Mouse (Mus musculus): Measurements from ENCODE around the gene Cep170b. TPM values are rescaled to one million over a fixed set of nuclear protein-coding genes. Genes with fewer than 3 reads are reported as not detected.
A peak's percentile ranks its signal among the peaks of the same experiment; 100 is the strongest.

The Cep170b gene
- polyA plus RNA-seq, 1 experiment from 2014 or later = 25.0 TPM

DNA sequence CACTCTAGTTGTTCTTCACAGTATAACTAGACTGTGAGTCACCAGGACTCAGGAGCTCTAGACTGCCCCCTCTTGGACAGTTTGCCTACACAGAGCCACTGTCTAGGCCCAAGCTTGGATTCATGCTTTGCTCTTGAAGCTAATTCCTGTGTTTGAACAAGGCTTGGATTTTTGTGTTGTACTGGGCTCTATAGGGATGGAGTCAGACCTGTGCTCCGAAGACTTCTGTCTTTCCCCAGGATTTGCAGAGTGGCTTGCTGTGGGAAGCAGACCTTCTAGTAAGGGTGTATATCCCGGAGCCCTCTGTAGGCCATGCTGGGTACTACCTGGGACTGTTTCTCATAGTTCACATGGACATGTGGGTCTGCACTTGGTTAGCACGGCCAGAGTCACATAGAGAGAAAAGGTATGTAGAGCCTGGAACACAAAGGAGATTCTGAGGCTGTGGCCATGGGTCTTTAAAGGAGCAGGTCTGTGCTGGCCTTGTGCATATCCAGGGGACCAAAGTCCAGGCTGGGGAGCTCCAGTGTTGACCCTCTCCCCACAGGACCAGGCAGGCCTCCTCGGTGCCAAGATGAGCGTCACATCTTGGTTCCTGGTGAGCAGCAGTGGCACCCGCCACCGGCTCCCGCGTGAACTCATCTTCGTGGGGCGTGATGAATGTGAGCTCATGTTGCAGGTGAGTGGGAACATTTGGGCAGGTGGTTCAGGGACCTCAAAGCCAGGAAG, 4.0 kb downstream of the Cep170b start:
- no peak overlapping the region for H3K4me3 ChIP-seq (replicated peaks)
- 0 out of 2 replicates have a peak overlapping the region, but pooled peaks have one; percentile 81 for H3K4me2 ChIP-seq (replicated peaks)
- ATAC-seq (ENCODE audit: insufficient number of reproducible peaks, low FRiP score, low TSS enrichment, low read depth) = no peak
- H3K27me3 ChIP-seq = no peaks in the 10 kb centered on the region
- H3K36me3 ChIP-seq = 0 out of 2 replicates have a peak, but pooled peaks cover 6% of the 10 kb centered on the region
- no peak overlapping the region for H3K9ac ChIP-seq
- H3K4me1 ChIP-seq = peaks cover 38% of the 10 kb centered on the region
- 75% methylated on average over 11 of the region's 11 CpGs for WGBS
- no peak overlapping the region for H3K27ac ChIP-seq (replicated peaks)
- no peaks in the 10 kb centered on the region for H3K9me3 ChIP-seq (replicated peaks)

DNA sequence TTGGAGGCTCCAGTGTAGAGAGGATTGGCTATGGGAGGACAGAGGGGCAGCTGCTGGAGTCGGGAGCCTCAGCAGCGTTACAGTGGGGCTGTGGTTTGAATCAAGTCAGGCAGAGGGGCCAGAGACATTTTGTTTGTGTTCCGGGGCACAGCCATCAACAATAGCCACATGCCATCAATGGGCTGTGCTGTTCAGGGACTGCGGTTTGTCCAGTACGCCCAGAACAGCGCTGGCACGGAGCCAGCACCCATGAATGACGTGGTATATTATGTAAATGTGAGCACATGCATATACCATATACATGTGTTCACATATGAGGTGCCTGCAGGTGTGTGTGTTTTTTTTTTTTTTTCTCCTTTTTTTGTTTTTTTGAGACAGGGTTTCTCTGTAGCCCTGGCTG, 7.5 kb downstream of the Cep170b start:
- Histone ChIP-seq H3K36me3 (peaks cover 36% of the 10 kb centered on the region), H3K4me2 (replicated peaks) (no peak overlapping the region), H3K9ac (no peak overlapping the region), H3K27ac (replicated peaks) (no peak overlapping the region), H3K27me3 (no peaks in the 10 kb centered on the region), H3K4me3 (replicated peaks) (no peak overlapping the region), H3K9me3 (replicated peaks) (no peaks in the 10 kb centered on the region), H3K4me1 (peaks cover 27% of the 10 kb centered on the region)
- 66% methylated on average over 8 of the region's 8 CpGs for WGBS
- no peak for ATAC-seq (ENCODE audit: insufficient number of reproducible peaks, low FRiP score, low TSS enrichment, low read depth)

DNA sequence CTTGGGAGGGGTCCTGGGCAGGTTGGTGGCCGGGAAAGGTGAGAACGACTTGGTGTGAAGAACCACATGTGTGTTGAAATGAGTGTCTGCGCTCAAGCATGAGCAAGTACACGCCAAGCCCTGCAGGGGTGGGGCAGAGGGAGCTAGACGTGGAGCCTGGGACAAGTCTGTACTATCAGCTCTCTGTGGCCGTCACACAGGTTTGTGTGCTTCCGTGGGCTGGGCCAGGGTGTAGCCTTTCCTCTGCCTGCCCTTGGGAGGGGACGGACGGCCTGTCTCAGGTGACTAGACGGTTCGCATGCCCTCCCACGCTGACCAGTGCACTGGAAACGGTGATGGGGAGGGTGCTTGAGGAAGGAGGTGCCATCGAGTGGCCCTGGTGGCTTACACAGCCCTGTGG, 10.6 kb downstream of the Cep170b start:
- Histone ChIP-seq H3K27me3 (no peaks in the 10 kb centered on the region), H3K4me1 (peaks cover 3% of the 10 kb centered on the region; the same call in 1 of the 2 replicates), H3K4me3 (replicated peaks) (no peak overlapping the region), H3K9ac (no peak overlapping the region), H3K4me2 (replicated peaks) (no peak overlapping the region), H3K9me3 (replicated peaks) (no peaks in the 10 kb centered on the region), H3K36me3 (peaks cover 66% of the 10 kb centered on the region), H3K27ac (replicated peaks) (0 out of 2 replicates have a peak overlapping the region, but pooled peaks have one; percentile 28)
- WGBS = 75% methylated on average over 14 of the region's 14 CpGs
- no peak for ATAC-seq (ENCODE audit: insufficient number of reproducible peaks, low FRiP score, low TSS enrichment, low read depth)

DNA sequence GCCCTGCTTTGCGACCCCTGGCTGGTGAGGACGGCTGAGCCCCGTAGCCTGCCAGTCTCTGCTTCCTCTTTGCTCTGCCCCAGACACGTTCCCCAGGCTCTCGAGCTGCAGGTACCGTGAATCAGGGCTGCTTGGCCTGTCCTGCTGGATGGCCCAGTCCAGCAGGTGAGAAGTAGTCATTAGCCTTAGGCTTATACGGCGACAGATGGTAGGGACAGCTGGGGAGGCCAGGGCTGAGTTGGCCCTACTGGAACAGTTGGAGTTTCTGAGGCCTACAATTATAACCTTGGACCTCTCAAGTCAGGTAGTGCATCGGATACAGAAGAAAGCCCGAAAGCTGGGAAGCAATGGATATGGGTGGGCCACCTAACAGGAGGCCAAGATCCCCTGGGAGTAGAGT, 12.3 kb downstream of the Cep170b start:
- H3K4me1 ChIP-seq = peaks cover 3% of the 10 kb centered on the region; the same call in 1 of the 2 replicates
- 77% methylated on average over 10 of the region's 10 CpGs for WGBS
- no peak overlapping the region for H3K4me2 ChIP-seq (replicated peaks)
- no peak overlapping the region for H3K9ac ChIP-seq
- H3K27me3 ChIP-seq = no peaks in the 10 kb centered on the region
- ATAC-seq (ENCODE audit: insufficient number of reproducible peaks, low FRiP score, low TSS enrichment, low read depth) = no peak
- no peaks in the 10 kb centered on the region for H3K9me3 ChIP-seq (replicated peaks)
- H3K36me3 ChIP-seq = peaks cover 81% of the 10 kb centered on the region
- H3K4me3 ChIP-seq (replicated peaks) = no peak overlapping the region
- no peak overlapping the region for H3K27ac ChIP-seq (replicated peaks)

DNA sequence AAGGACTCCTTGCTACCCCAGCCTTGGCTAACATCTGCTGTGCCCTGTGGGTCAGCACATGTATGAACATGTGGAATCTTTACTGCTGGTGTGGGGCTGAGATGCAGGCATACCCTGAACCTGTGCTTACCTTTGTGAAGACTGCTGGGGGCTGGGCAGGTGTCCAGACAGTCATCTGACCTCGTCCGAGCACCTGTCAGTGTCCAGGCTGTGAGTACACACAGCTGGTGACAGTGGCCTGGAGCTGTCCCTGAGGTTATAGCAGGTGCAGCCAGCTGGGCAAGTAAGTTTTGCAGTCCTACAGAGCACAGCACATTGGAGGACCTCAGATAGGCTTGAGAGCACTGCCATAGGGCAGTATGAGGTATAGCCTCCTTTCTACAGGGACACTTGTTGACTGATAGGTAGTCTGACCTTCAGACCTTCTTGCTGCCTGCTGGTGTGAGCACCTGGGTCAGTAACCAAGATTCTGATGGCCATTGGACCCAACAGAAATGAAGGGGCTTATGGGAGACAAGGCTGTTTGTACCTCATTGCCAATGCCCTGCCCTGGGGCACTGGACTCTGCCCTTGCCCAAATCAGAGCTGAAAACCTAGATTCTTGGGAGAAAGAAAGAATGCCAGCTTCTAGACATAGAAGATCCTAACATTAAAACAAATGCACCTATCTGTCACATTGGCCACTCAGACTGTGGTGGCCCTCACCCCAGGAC, 14.0 kb downstream of the Cep170b start:
- H3K36me3 ChIP-seq = peaks cover 94% of the 10 kb centered on the region
- no peak overlapping the region for H3K27ac ChIP-seq (replicated peaks)

GRCm38 (mm10) chr12:112734881-112735655, 14.8 kb downstream of the Cep170b start:
- H3K27ac ChIP-seq (replicated peaks) = no peak overlapping the region
- peaks cover 3% of the 10 kb centered on the region; the same call in 1 of the 2 replicates for H3K4me1 ChIP-seq
- H3K36me3 ChIP-seq = peaks cover 98% of the 10 kb centered on the region
- 86% methylated on average over 19 of the region's 19 CpGs for WGBS
- no peak overlapping the region for H3K4me3 ChIP-seq (replicated peaks)
- ATAC-seq (ENCODE audit: insufficient number of reproducible peaks, low FRiP score, low TSS enrichment, low read depth) = no peak
- no peak overlapping the region for H3K4me2 ChIP-seq (replicated peaks)
- H3K9me3 ChIP-seq (replicated peaks) = no peaks in the 10 kb centered on the region
- H3K9ac ChIP-seq = no peak overlapping the region
- H3K27me3 ChIP-seq = no peaks in the 10 kb centered on the region

More for the DNA sequence above, 14.0 kb downstream of the Cep170b start:
- no peaks in the 10 kb centered on the region for H3K27me3 ChIP-seq
- WGBS = 77% methylated on average over 2 of the region's 2 CpGs
- no peak overlapping the region for H3K4me2 ChIP-seq (replicated peaks)
- H3K9ac ChIP-seq = no peak overlapping the region
- H3K9me3 ChIP-seq (replicated peaks) = no peaks in the 10 kb centered on the region
- ATAC-seq (ENCODE audit: insufficient number of reproducible peaks, low FRiP score, low TSS enrichment, low read depth) = no peak
- peaks cover 3% of the 10 kb centered on the region; the same call in 1 of the 2 replicates for H3K4me1 ChIP-seq
- no peak overlapping the region for H3K4me3 ChIP-seq (replicated peaks)

DNA sequence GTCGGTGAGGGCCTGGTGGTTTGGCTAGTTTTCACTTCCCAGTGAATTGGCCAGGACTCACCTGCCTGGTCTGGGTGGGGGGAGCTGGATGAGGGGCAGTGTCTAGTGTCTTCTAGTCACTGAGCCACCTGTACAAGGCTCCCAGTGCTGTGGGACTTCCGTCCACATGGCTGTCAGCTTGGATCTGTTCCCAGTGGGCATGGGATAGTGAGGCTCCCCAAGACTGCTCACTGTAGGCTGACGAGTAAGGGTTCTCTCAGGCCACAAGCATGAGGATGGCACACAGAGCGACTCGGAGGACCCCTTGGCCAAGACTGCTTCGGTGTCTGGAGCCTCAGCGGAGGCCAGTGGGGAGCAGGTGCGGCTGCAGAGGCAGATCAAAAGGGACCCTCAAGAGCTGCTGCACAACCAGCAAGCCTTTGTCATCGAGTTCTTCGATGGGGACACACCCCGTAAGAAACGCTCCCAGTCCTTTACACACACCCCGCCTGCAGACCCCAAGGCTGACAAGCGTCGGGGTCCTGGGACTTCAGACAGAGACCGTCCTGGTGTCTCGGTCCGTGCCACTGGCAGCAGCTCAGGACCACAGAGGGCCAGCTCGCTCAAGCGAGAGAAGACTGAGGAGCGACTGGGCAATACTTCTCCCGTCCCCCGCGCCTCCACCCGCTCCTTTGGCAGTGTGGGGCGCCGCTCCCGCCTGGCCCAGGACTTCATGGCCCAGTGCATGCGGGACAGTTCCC, 15.8 kb downstream of the Cep170b start:
- Histone ChIP-seq H3K9ac (no peak overlapping the region), H3K27me3 (no peaks in the 10 kb centered on the region), H3K4me3 (replicated peaks) (no peak overlapping the region), H3K4me1 (no peaks in the 10 kb centered on the region), H3K4me2 (replicated peaks) (no peak overlapping the region), H3K27ac (replicated peaks) (no peak overlapping the region), H3K36me3 (peaks cover 99% of the 10 kb centered on the region), H3K9me3 (replicated peaks) (no peaks in the 10 kb centered on the region)
- no peak for ATAC-seq (ENCODE audit: insufficient number of reproducible peaks, low FRiP score, low TSS enrichment, low read depth)
- 88% methylated on average over 29 of the region's 29 CpGs for WGBS

GRCm38 (mm10) chr12:112736636-112736925, 16.3 kb downstream of the Cep170b start:
- no peaks in the 10 kb centered on the region for H3K9me3 ChIP-seq (replicated peaks)
- H3K27ac ChIP-seq (replicated peaks) = no peak overlapping the region
- no peak overlapping the region for H3K9ac ChIP-seq
- H3K27me3 ChIP-seq = no peaks in the 10 kb centered on the region
- H3K4me1 ChIP-seq = no peaks in the 10 kb centered on the region
- no peak overlapping the region for H3K4me2 ChIP-seq (replicated peaks)
- no peak for ATAC-seq (ENCODE audit: insufficient number of reproducible peaks, low FRiP score, low TSS enrichment, low read depth)
- peaks cover 99% of the 10 kb centered on the region for H3K36me3 ChIP-seq
- no peak overlapping the region for H3K4me3 ChIP-seq (replicated peaks)
- 89% methylated on average over 10 of the region's 10 CpGs for WGBS

- H3K27ac ChIP-seq (replicated peaks) = no peak overlapping the region
- H3K4me2 ChIP-seq (replicated peaks) = no peak overlapping the region
- H3K36me3 ChIP-seq = peaks cover 95% of the 10 kb centered on the region
- H3K4me1 ChIP-seq = no peaks in the 10 kb centered on the region
- 91% methylated on average over 7 of the region's 7 CpGs for whole genome bisulfite sequencing
- H3K4me3 ChIP-seq (replicated peaks) = no peak overlapping the region
- no peaks in the 10 kb centered on the region for H3K27me3 ChIP-seq
- H3K9me3 ChIP-seq (replicated peaks) = no peaks in the 10 kb centered on the region
- no peak overlapping the region for H3K9ac ChIP-seq
- no peak for ATAC-seq (ENCODE audit: insufficient number of reproducible peaks, low FRiP score, low TSS enrichment, low read depth)
These were observed 16.8 kb downstream of the Cep170b start for GRCm38 (mm10) chr12:112737081-112737480.

DNA sequence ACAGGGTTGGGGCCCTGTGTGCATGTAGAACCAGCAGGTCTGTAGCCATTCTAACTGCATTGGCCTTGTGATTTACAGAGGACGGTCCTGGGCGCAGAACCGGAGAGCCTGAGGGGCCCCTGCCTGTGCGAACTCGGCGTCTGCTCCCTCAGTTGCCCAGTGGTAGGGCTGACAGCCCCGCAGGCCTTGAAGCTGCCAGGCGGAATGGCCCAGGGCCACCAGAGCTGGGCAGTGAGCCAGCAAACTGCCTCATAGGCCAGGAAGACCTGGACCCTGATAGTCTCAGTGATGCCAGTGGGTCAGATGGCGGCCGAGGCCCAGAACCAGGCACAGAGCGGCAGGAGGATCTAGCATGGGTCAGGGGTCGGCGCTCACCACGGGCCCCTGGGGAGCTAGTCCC, 17.5 kb downstream of the Cep170b start:
- Histone ChIP-seq H3K27ac (replicated peaks) (no peak overlapping the region), H3K36me3 (peaks cover 88% of the 10 kb centered on the region), H3K9me3 (replicated peaks) (no peaks in the 10 kb centered on the region), H3K4me1 (peaks cover 6% of the 10 kb centered on the region), H3K4me2 (replicated peaks) (no peak overlapping the region), H3K4me3 (replicated peaks) (no peak overlapping the region), H3K27me3 (no peaks in the 10 kb centered on the region), H3K9ac (no peak overlapping the region)
- WGBS = 89% methylated on average over 14 of the region's 14 CpGs
- ATAC-seq (ENCODE audit: insufficient number of reproducible peaks, low FRiP score, low TSS enrichment, low read depth) = no peak

Data from embryonic facial prominence, embryonic 15.5 days (tissue).